Mouse (Mus musculus): ENCODE data around the gene Xylb. TPM values are rescaled to one million over a fixed set of nuclear protein-coding genes. Genes with fewer than 3 reads are reported as not detected.
"Not testable (repeated sequence)": the region's sequence is repeated elsewhere in the genome, so short reads cannot be mapped to it uniquely, and the experiment has no call there.

The Xylb gene
- polyA plus RNA-seq, 1 experiment: 6.7 TPM

GRCm38 (mm10) chr9:119355943-119356342 lies 1.2 kb upstream of the Xylb start:
- WGBS: 64% methylated on average over 6 of the region's 6 CpGs
- no peak for DNase-seq
- no peaks in the 10 kb centered on the region; the same call in 1 of the 2 replicates for H3K4me1 ChIP-seq (ENCODE audit: control insufficient read depth, insufficient read depth, low read length)
- TF ChIP-seq POLR2A (IDR thresholded peaks at IDR 0.05; ENCODE audit: borderline replicate concordance, extremely low read depth, low read depth, low read length) (no peak), CTCF (IDR thresholded peaks at IDR 0.05; ENCODE audit: insufficient read depth, low read length) (no peak)
- H3K4me3 ChIP-seq (replicated peaks; ENCODE audit: extremely low read depth, low read depth, low read length): no peak overlapping the region

- TF ChIP-seq POLR2A (IDR thresholded peaks at IDR 0.05; ENCODE audit: borderline replicate concordance, extremely low read depth, low read depth, low read length): no peak
- no peak for TF ChIP-seq CTCF (IDR thresholded peaks at IDR 0.05; ENCODE audit: insufficient read depth, low read length)
- Histone ChIP-seq H3K4me1 (ENCODE audit: control insufficient read depth, insufficient read depth, low read length) (no peaks in the 10 kb centered on the region; the same call in 1 of the 2 replicates), H3K4me3 (replicated peaks; ENCODE audit: extremely low read depth, low read depth, low read length) (no peak overlapping the region)
- DNase-seq: no peak
- WGBS: 34% methylated on average over 9 of the region's 9 CpGs
Measured at GRCm38 (mm10) chr9:119358058-119358429, 863 bp downstream of the Xylb start.

- WGBS: 90% methylated on average over 5 of the region's 5 CpGs
- Histone ChIP-seq H3K4me1 (ENCODE audit: control insufficient read depth, insufficient read depth, low read length) (no peaks in the 10 kb centered on the region; the same call in 1 of the 2 replicates), H3K4me3 (replicated peaks; ENCODE audit: extremely low read depth, low read depth, low read length) (no peak overlapping the region)
- TF ChIP-seq CTCF (IDR thresholded peaks at IDR 0.05; ENCODE audit: insufficient read depth, low read length) (no peak), POLR2A (IDR thresholded peaks at IDR 0.05; ENCODE audit: borderline replicate concordance, extremely low read depth, low read depth, low read length) (no peak)
- DNase-seq: no peak
Measured at GRCm38 (mm10) chr9:119361416-119361815, 4.2 kb downstream of the Xylb start.

- no peak overlapping the region for H3K4me3 ChIP-seq (replicated peaks; ENCODE audit: extremely low read depth, low read depth, low read length)
Measured at GRCm38 (mm10) chr9:119363229-119363628, 6.0 kb downstream of the Xylb start.

GRCm38 (mm10) chr9:119365284-119365683 lies 8.1 kb downstream of the Xylb start, which contains the start of gene Slc22a14:
Gene Slc22a14, minus strand, starts transcription at chr9:119365553.
- no peak for DNase-seq
- H3K4me3 ChIP-seq (replicated peaks; ENCODE audit: extremely low read depth, low read depth, low read length): no peak within 1 kb of the TSS
- 36% methylated on average over 7 of the region's 7 CpGs for WGBS
- H3K4me1 ChIP-seq (ENCODE audit: control insufficient read depth, insufficient read depth, low read length): no peaks in the 10 kb centered on the region
- TF ChIP-seq CTCF (IDR thresholded peaks at IDR 0.05; ENCODE audit: insufficient read depth, low read length): no peak
- TF ChIP-seq POLR2A (IDR thresholded peaks at IDR 0.05; ENCODE audit: borderline replicate concordance, extremely low read depth, low read depth, low read length): no peak

More at GRCm38 (mm10) chr9:119363229-119363628, 6.0 kb downstream of the Xylb start:
- WGBS: 76% methylated on average over 12 of the region's 12 CpGs
- DNase-seq: no peak
- TF ChIP-seq CTCF (IDR thresholded peaks at IDR 0.05; ENCODE audit: insufficient read depth, low read length): no peak
- TF ChIP-seq POLR2A (IDR thresholded peaks at IDR 0.05; ENCODE audit: borderline replicate concordance, extremely low read depth, low read depth, low read length): no peak
- H3K4me1 ChIP-seq (ENCODE audit: control insufficient read depth, insufficient read depth, low read length): no peaks in the 10 kb centered on the region

GRCm38 (mm10) chr9:119368367-119368766 lies 11.2 kb downstream of the Xylb start:
- Histone ChIP-seq H3K4me1 (ENCODE audit: control insufficient read depth, insufficient read depth, low read length) (no peaks in the 10 kb centered on the region), H3K4me3 (replicated peaks; ENCODE audit: extremely low read depth, low read depth, low read length) (no peak overlapping the region)
- no peak for DNase-seq
- TF ChIP-seq CTCF (IDR thresholded peaks at IDR 0.05; ENCODE audit: insufficient read depth, low read length): no peak
- no peak for TF ChIP-seq POLR2A (IDR thresholded peaks at IDR 0.05; ENCODE audit: borderline replicate concordance, extremely low read depth, low read depth, low read length)
- WGBS: 94% methylated on average over 3 of the region's 3 CpGs

GRCm38 (mm10) chr9:119370770-119371169 lies 13.6 kb downstream of the Xylb start:
- 86% methylated on average over 4 of the region's 4 CpGs for WGBS
- not testable (repeated sequence) for H3K4me3 ChIP-seq (replicated peaks; ENCODE audit: extremely low read depth, low read depth, low read length); H3K4me1 ChIP-seq (ENCODE audit: control insufficient read depth, insufficient read depth, low read length); DNase-seq

GRCm38 (mm10) chr9:119371251-119371650 lies 14.1 kb downstream of the Xylb start:
- Histone ChIP-seq H3K4me1 (ENCODE audit: control insufficient read depth, insufficient read depth, low read length) (no peaks in the 10 kb centered on the region), H3K4me3 (replicated peaks; ENCODE audit: extremely low read depth, low read depth, low read length) (no peak overlapping the region)
- TF ChIP-seq CTCF (IDR thresholded peaks at IDR 0.05; ENCODE audit: insufficient read depth, low read length): no peak
- TF ChIP-seq POLR2A (IDR thresholded peaks at IDR 0.05; ENCODE audit: borderline replicate concordance, extremely low read depth, low read depth, low read length): no peak
- 72% methylated on average over 4 of the region's 4 CpGs for WGBS
- DNase-seq: no peak

GRCm38 (mm10) chr9:119375008-119375407 lies 17.8 kb downstream of the Xylb start:
- H3K4me3 ChIP-seq (replicated peaks; ENCODE audit: extremely low read depth, low read depth, low read length): no peak overlapping the region
- WGBS: 68% methylated on average over 3 of the region's 3 CpGs
- H3K4me1 ChIP-seq (ENCODE audit: control insufficient read depth, insufficient read depth, low read length): no peaks in the 10 kb centered on the region
- TF ChIP-seq POLR2A (IDR thresholded peaks at IDR 0.05; ENCODE audit: borderline replicate concordance, extremely low read depth, low read depth, low read length) (no peak), CTCF (IDR thresholded peaks at IDR 0.05; ENCODE audit: insufficient read depth, low read length) (no peak)
- DNase-seq: no peak

GRCm38 (mm10) chr9:119375556-119375955 lies 18.4 kb downstream of the Xylb start:
- TF ChIP-seq POLR2A (IDR thresholded peaks at IDR 0.05; ENCODE audit: borderline replicate concordance, extremely low read depth, low read depth, low read length) (no peak), CTCF (IDR thresholded peaks at IDR 0.05; ENCODE audit: insufficient read depth, low read length) (no peak)
- no peak overlapping the region for H3K4me3 ChIP-seq (replicated peaks; ENCODE audit: extremely low read depth, low read depth, low read length)
- 64% methylated on average over 6 of the region's 6 CpGs for WGBS
- H3K4me1 ChIP-seq (ENCODE audit: control insufficient read depth, insufficient read depth, low read length): no peaks in the 10 kb centered on the region
- no peak for DNase-seq

Data from lung, adult 2 months (tissue).